Mouse (Mus musculus): ENCODE results near the gene Rpl32.

Rpl32 gene

GRCm38 (mm10) chr6:115818129-115818528 lies 9.6 kb upstream of the Rpl32 start:
- DNase-seq (ENCODE audit: low read depth in 2 of 2, low spot score in 2 of 2), result no peak

DNA sequence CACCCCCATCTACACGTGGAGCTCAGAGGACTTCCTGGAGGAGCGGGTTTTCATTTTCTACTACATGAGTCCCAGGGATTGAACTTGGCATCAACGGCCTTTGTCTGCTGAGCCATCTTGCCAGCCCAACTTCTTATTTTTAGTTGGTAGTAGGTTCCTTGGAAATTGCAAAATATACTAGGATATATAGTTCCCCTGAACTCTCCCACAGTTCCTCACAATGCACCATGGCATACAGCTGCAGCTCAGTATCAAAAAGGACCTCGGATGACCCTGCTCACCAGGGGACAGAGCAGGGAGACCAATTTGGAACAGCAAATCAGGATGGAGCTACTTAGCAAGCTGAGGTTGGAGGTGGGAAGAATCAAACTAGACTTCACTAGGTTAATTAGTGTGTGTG lies 6.5 kb upstream of the Rpl32 start:
- no peak for DNase-seq (ENCODE audit: low read depth in 2 of 2, low spot score in 2 of 2)

GRCm38 (mm10) chr6:115814104-115814503 lies 5.6 kb upstream of the Rpl32 start:
- DNase-seq (ENCODE audit: low read depth in 2 of 2, low spot score in 2 of 2), result no peak

DNA sequence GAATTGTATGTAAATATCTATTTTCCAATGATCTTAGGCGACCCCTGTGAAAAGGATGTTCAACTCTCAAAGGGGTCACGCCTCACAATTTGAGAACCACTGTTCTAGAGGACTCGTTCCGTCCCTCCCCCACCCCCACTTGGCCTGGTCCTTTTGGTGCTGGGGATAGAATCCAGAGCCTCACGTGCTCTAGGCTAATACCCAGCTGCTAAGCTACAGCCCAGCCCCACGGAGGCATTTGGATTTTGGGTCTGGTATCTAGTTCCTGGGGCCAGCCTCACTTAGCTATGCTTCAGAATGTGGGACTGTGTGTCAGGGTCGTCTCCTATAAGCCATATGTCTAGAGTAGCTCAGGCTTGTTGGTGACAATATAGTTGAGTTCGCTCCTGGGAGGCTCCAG lies 3.1 kb upstream of the Rpl32 start:
- no peak for DNase-seq (ENCODE audit: low read depth in 2 of 2, low spot score in 2 of 2)

DNA sequence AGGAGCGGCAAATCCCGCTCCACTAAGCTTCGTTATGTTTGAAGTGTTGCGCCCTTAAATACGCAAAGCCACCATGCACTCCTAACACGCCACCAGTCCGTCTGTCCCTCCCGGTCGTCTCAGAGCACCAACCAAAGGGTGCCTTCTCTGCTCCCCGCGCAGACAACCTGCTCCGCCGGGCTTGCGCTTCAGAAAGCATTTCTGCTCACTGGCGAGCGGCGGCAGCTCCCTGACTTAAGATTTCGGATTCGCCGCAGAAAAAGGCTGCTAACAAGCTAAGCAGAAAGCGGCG lies 405 bp downstream of the Rpl32 start:
- no peak for DNase-seq (ENCODE audit: low read depth in 2 of 2, low spot score in 2 of 2)

DNA sequence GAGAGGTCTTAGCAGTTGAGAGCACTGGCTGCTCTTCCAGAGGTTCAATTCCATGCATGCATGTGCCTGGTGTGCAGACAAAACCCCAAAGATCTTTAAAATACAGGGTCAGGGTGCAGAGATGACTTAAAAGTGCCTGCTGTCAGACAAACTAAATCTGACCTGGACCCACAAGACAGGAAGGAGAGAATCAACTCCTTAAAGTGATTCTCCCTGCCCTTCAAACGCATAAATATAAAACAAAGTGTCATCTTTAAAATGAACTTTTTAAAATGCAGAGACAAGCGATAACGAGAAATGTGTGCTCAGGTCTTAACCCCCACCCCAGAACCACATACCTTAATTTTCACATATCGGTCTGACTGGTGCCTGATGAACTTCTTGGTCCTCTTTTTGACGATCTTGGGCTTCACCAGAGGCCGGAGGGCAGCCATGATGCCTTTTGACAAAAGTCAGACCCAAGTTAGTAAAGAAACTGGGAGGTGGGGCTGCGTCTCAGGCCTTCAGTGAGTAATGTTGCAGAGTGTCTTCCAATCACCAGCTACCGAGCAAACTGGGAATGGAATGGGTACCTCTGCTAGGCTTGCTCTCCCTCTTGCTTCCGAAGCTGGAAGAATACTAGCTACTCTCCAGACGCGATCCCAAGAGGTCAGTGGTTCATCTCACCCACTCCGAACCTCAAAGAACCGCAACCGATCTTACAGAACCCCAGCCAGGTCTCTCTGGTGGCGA lies 917 bp downstream of the Rpl32 start:
- no peak for DNase-seq (ENCODE audit: low read depth in 2 of 2, low spot score in 2 of 2)

GRCm38 (mm10) chr6:115804432-115805192 lies 3.9 kb downstream of the Rpl32 start:
- no peak for DNase-seq (ENCODE audit: low read depth in 2 of 2, low spot score in 2 of 2)

GRCm38 (mm10) chr6:115803541-115804382 lies 4.8 kb downstream of the Rpl32 start:
- peak; percentile 34 to 56 for DNase-seq (ENCODE audit: low read depth in 2 of 2, low spot score in 2 of 2)

- no peak for DNase-seq (ENCODE audit: low read depth in 2 of 2, low spot score in 2 of 2)
Observed at GRCm38 (mm10) chr6:115801811-115802210, 6.7 kb downstream of the Rpl32 start.

DNA sequence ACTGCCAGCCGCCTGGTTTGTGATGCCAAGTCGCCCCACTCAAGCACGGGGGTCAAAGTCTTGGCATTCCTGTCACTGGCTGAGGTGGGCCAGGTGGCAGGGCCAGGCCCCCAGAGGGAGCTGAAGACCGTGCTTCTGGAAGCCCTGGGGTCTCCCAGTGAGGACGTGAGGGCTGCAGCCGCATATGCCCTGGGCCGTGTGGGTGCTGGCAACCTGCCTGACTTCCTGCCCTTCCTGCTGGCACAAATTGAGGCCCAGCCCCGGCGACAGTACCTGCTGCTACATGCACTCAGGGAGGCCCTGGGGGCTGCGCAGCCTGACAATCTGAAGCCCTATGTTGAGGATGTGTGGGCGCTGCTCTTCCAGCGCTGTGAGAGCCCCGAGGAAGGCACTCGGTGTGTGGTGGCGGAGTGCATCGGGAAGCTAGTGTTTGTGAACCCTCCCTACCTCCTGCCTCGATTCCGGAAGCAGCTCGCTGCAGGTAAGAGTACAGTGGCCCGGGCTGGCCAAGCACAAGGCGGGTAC lies 15.8 kb downstream of the Rpl32 start:
- peak in 1 of 2 experiments; percentile 37 for DNase-seq (ENCODE audit: low read depth in 2 of 2, low spot score in 2 of 2)

- DNase-seq (ENCODE audit: low read depth in 2 of 2, low spot score in 2 of 2), result peak in 1 of 2 experiments; percentile 34
Observed at GRCm38 (mm10) chr6:115791842-115792686, 16.5 kb downstream of the Rpl32 start.

DNA sequence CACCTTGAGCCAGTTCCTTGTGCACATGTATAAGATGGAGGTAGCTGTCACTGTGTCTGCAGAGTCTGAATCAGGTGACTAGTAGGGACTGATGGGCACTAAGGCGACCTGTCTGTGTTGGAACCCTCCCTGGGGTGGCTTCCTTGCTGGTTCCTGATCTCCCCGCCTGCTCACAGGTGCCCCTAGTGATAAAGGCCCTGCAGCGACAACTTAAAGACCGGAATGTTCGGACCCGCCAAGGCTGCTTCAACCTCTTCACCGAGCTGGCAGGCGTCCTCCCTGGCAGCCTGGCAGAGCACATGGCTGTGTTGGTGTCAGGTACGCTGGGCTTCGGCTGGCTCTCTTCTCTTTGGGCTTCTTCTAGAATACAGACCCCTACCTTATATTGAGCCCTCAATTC lies 17.5 kb downstream of the Rpl32 start:
- no peak for DNase-seq (ENCODE audit: low read depth in 2 of 2, low spot score in 2 of 2)

DNA sequence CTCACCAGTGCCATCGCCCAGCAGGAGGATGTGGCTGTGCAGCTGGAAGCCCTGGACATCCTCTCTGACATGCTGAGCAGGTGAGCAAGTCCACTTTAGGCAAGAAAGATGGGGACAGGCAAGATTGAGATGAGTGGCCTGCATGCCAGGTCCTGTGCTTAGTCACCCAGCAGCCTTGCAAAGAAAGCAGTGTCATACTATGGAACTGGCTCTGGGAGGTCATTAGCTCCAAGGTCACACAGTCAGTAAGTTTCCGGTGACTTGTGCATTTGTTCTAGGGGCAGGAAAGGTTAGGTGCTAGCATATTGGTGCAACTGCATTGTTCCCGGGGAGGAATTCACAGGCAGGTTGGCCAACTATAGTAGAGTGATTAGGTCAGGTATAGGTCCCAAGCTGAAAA lies 25.8 kb downstream of the Rpl32 start:
- DNase-seq (ENCODE audit: low read depth in 2 of 2, low spot score in 2 of 2), result no peak

DNA sequence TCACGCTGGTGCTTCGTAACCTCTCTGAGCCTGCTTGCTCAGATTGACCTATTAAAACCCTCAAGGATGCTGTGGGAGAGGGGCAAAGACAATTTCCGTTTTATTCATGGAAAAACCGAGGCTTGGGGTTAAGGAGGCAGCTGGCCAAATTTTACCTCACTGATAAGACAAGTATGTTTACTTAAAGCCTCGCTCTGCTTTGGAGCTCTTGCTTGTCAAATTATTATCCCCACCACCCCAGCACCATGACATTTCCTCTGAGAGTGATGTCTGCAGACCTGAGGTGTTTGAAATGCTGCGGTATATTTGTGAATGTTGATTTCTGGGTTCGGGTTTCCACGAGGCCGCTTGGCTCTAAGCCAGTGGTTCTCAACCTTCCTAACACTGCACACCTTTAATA lies 32.2 kb downstream of the Rpl32 start:
- no peak for DNase-seq (ENCODE audit: low read depth in 2 of 2, low spot score in 2 of 2)

DNA sequence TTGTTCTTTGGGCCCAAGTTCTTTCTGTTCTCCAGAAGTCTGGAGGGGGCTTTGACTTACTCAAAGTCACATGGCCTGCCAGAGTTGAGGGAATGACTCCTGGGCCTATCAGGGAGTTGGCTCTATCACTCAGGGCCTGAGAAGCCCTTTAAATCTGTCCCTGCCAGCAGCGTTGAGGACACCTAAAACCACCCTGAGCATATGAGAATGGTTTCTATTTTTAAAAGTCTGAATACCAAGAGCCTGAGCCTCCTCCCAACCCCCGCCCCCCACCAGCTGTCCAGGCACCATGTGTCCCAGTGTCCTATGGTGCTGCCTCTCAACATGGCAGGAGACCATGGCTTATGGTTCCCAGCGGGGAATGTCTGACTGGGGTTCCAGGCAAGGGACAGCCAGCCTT lies 32.7 kb downstream of the Rpl32 start:
- no peak for DNase-seq (ENCODE audit: low read depth in 2 of 2, low spot score in 2 of 2)

DNA sequence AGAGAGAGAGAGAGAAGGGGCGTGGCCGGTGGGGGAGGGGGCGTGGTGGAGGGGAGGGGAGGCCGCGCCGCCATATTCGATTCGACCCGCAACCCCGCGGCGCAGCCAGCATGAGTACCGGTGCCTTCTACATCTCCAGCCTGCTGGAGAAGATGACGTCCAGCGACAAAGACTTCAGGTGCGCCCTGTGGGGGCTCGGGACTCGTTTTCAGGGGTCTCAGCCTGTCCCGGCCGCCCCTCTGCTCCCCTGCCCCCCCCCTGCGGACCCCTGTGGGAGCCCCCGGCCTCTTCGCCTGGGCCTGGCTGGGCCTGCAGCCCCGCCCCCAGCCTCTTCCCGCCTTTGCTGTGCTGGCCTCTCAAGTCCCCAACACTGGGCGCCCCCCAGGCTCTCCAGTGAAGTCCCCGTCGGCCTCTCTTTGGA lies 34.0 kb downstream of the Rpl32 start, which contains the start of gene Cand2:
Cand2 (plus strand) TSS at position 38 of the 421 bp plus-strand sequence.
- peak; percentile 18 to 39 for DNase-seq (ENCODE audit: low read depth in 2 of 2, low spot score in 2 of 2)

GRCm38 (mm10) chr6:115773966-115774413 lies 34.6 kb downstream of the Rpl32 start:
- DNase-seq (ENCODE audit: low read depth in 2 of 2, low spot score in 2 of 2), result no peak

DNA sequence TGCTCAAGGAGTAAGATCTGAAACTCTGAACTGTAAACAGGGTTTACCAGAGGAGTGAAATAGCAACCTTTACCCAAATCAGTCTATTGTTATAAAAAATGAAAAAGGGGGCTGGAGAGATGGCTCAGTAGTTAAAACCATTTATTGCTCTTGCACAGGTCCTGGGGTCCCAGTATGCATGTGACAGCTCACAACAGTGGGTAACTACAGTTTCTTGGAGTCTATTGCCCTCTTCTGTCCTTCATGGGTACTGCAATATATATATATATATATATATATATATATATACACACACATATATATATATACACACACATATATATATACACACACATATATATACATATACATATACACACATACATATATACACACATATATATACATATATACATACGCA lies 35.9 kb downstream of the Rpl32 start:
- peak in 1 of 2 experiments; percentile 20 for DNase-seq (ENCODE audit: low read depth in 2 of 2, low spot score in 2 of 2)

DNA sequence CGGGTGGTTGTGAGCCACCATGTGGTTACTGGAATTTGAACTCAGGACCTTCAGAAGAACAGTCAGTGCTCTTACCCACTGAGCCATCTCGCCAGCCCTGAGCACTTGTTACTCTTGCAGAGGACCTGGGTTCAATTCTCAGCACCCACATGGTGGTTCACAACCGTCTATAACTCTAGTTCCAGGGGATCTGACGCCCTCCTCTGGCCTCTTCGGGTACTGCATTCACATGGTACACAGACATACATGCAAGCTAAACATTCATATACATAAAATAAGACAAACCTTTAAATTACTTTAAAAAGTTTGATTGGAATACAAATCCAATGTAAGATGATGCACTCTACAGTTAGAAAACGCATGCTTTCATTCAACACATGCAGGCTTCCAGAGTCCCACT lies 36.3 kb downstream of the Rpl32 start:
- no peak for DNase-seq (ENCODE audit: low read depth in 2 of 2, low spot score in 2 of 2)

GRCm38 (mm10) chr6:115770852-115771251 lies 37.7 kb downstream of the Rpl32 start:
- no peak for DNase-seq (ENCODE audit: low read depth in 2 of 2, low spot score in 2 of 2)
